Mouse (Mus musculus): ENCODE measurements at regions not wholly inside any gene's neighbourhood (a gene's known extent, or its start where the extent isn't known, plus 50 kb on each side); places are given as distances from the start of the nearest gene placed in this dataset.

DNA sequence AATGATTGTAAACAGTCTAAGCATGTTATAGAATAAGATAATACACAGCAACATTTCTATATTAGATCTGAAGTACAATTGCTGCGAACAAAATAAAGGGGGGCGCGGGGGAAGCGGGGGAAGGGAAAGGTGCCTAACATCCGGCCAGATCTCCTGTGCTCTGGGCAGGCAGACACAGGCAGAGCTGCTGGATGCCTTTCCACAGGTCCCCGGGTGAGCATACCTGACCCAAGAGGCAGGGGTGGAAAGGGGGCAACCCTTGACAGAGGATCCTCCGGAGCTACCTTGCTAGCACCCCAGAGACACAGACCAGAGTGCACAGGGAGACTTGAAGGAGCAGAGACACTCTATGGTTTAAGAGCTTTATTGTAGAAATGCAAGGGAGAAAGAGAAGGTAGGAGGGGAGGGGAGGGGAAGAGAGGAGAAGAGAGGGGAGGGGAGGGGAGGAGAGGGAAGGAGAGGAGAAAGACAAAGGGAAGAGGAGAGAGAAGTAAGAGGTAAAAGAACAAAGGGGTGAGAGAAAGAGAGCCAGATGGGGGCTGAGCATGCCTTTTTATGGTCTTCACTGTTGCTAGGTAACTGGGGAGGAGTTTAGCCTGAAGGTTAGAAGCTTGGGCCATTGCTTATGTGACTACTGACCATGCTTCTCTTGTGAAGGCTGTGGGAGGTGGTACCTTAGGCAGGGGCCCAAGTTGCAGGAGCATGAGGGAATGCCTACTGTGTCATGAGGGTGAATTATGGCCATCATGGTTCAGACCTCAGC, 308.2 kb upstream of the Negr1 start:
- no peak for ATAC-seq (ENCODE audit: low TSS enrichment)

DNA sequence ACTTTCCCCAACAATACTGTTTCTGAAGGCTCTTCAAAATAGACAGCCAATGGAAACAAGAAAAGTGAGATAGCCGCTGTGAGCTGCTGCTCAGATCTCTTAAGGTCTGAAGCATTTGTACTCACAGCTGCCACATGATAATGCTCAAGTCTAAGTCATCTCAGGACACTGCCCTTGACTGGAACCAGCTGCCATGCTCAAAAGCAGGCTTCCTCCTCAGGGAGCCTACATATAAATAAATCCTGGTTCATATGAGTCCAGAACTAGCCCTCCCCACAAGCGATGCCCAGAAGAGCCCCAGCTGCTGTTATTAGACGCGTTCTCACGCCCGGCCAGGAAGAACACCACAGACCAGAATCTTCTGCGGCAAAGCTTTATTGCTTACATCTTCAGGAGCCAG, 304.9 kb upstream of the Negr1 start:
- ATAC-seq (ENCODE audit: low TSS enrichment): 0 out of 2 replicates have a peak, but pooled peaks have one; percentile 31

DNA sequence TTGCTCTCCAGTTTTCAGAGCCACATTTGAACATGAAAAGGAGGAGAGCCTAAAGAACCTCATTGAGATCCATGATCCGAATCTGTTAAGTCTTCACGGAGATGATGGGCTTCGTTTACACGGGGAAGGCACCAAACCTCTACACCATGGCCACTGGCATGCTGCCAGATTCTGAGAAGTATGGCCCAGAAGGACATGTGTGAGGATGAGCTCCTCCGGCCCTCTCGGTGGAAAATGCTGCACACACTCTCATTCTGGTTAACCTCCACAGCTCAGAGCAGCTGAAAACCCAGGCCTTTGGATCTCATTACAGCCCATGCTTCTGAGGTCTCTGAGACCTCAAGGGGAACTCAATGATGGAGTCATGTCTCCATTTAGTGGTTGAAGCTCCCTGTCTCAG, 296.9 kb upstream of the Negr1 start:
- ATAC-seq (ENCODE audit: low TSS enrichment): no peak

DNA sequence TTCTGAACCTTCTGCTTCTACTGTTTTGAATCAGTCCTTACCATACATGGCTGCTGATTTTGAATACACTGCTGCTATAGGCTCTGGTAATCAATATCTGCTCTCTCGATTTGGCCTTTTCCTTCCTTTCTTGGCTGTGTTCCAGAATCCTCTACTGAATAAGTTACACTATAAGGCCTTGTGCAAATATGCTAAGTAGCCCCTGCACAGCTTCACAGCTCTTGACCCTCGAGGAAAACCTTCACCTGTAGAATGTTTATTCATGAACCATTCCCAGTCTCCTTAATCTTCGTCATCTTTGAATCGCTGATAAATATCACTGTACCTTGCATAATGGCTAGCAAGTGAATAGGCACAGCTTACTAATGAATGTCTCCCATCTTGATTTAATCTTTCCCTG, 293.9 kb upstream of the Negr1 start:
- no peak for ATAC-seq (ENCODE audit: low TSS enrichment)

DNA sequence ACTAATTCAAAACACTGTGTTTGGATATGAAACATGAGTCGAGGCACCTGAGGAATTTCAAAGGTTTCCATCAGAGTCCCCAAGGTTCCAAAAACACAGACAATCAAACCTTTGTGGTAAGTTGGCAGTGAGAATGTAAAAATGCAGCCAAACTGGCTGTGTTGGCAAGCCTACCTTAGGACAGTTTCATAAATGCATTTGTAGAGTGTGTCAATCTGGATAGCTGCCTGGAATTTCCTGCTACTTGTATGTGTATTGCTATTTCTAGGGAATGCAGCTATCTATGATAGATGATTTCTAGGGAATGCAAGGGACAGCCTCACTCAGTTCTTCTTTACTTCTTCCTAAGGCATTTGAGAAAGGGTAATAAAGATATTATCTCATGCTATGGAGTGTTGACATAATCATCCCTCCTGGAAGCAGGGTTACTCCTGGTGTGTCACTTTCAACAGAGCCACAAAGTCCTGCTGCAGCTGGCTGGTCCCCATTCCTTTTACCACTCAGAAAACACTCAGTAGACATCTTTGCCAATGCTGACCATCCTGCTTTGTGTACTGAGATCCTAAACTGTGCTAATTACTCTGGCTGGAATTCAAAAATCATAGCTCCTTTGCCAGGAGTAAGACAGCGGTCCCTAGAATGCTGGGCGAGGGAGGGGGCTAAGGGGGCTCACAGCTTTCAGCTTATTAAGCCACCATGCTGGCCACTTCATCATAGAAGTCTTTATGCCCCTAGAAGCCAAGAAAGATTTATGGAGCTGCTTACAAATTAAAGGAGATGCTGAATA, 261.4 kb upstream of the Negr1 start:
- ATAC-seq (ENCODE audit: low TSS enrichment): peak; percentile 90

DNA sequence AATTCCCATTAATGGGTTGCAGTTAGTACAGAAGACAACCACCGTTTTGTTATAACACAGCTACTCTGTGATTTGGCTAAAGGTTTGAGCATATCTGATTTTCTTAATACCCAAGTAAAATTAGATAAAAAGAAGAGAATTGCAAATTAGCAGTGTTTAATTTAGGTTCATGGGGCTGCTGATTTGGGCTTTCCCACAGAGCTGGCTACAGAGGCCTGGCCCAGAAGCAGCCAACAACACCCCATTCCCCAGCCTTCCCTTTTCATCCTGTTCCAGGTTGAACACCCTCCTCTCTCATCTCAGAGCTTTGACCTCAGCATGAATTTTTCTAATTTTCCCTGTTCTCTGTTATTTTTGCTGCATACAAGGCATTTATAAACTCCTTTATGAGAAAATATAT, 260.3 kb upstream of the Negr1 start:
- ATAC-seq (ENCODE audit: low TSS enrichment): no peak

DNA sequence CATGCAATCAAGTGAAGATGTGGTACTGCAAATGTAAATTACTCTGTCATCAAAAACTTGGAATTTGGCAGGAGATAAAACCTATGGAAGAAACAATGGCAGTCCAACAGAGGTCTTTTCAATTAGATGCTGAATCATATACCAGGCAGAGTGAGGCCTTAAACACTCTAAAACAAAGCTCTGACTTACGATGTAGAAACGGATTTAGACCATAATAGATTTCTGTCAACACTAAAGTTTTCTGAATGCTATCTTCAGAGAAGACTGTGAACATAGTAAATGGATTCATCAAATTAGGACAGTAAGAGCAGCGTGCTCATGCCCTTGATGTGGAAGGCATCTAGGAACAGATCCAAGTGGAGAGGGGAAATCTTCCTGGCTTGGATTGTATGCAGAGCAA, 259.8 kb upstream of the Negr1 start:
- no peak for ATAC-seq (ENCODE audit: low TSS enrichment)

DNA sequence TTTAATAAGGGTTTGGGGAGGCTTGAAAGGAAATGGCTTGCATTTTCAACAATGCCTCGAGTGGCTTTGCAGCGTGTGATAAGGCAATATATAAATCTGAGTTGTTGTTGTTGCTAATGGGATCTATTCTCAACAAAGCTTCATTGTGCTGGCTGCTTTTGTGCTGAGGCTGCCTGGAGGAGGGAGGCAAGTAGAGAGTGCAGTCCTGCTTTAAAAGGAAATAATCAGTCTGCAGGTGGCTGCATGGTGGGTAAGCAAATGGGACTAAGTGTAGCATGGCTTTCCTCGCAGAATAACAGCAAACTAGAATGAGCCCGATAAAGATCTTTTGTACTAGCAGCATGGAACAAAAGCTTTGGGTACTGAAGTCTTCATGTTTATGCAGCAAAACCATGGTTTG, 257.4 kb upstream of the Negr1 start:
- no peak for ATAC-seq (ENCODE audit: low TSS enrichment)

DNA sequence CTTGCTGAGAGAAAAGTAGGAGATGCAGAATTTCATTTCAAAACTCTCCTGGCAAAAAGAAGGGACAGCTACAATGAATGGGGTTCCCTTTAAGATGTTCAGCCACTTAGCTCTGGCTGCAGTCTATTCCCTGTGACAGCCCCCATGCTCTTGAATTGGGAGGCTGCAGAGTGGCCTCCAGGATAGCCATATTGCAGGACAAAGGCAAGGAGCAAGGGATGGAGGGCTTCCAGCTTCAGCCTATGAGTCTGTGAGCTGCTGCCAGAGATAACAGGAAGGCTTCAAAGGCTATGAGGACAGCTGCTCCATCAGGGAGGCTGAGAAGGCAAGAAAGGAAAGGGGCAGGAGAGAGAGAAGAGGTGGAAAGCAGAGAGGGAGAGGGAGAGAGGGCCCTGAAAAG, 256.5 kb upstream of the Negr1 start:
- ATAC-seq (ENCODE audit: low TSS enrichment): no peak

DNA sequence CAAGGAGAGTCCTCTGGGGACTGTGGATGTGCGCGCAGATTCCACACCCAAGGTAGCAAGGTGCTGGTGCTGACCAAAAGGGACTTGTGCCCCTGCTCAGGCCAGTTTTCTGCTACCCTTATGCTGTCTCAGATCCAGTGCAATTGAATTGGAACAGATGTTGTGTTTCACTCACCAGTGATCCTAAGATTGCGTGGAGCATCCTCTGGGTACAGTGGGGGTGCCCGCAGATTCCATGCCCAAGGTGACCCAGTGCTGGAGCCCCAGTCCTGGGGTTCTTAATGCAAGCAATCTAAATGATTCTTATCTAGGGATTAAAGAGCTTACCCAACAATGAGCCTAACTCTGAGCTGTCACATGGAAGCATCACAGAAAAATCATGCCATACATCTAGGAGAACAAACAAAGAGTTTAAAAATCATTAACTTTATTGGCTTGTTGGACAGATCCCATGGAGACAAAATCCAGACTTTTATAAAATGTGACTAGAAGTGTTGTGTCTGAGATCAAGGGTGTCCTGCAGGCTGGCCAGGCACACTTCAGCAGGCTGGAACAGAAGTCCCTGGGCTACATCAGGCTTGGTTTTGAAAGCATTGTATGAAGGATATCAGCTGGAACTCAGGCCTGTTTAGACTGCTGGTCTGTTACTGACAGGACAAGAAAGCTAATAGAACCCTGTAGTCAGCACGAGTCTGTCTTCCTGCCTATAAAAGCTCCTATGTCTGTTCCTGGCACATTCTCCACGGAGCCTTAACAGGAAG, 226.4 kb upstream of the Negr1 start:
- ATAC-seq (ENCODE audit: low TSS enrichment): no peak

DNA sequence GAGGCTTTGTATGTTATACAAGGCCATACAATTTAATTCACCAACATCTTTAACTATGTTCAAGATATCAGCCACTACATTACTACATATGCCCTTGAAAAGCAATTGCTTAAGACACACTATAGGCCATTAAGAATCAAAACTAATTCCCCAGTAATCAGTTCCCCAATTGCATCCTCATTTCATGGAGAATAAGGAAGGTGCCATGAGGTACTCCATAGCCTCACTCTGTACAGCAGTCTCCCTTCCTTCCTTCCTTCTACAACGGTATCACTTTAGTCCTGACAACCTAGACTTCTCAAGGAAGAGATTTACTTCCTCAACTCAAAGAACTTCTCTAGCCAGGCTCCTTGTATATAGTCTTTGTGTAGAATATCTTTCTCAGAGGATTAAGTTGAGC, 220.1 kb upstream of the Negr1 start:
- ATAC-seq (ENCODE audit: low TSS enrichment): no peak

DNA sequence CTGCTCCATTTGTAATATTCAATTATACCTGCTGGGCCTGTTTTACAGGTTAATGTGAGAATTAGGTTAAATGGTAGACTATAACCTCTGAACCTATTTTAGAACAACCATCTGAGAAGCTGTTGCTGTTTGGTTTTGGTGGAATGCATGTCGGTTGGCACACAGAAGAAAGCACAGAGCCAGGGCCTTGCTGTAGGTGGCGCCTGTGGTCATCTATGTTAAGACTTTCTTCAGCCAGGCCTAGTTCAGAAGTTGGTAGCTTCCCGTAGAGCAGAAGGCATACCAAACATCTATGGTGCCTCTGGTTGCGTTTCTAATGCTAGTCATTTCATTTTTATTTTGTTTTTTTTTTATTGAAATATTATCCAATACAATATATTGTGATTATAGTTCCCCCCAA, 209.9 kb upstream of the Negr1 start:
- no peak for ATAC-seq (ENCODE audit: low TSS enrichment)

DNA sequence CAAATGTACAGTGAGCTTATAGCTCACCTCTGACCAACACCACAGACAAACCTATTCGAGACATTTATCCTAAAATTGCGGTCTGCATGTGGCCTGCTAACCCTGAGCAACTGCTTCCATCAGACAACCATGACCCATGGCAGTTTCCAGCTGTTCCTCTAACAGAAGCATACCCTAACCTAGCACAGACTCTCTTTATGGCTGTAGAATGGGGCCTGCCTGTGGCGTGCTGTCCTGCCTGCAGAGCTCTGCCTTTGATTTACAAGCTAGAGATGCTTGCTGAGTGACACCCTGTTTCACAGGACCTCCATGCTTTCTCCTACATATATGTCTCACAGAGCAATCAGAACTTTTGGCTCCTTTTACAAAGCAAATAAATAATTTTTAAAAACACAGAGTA, 208.2 kb upstream of the Negr1 start:
- ATAC-seq (ENCODE audit: low TSS enrichment): no peak

DNA sequence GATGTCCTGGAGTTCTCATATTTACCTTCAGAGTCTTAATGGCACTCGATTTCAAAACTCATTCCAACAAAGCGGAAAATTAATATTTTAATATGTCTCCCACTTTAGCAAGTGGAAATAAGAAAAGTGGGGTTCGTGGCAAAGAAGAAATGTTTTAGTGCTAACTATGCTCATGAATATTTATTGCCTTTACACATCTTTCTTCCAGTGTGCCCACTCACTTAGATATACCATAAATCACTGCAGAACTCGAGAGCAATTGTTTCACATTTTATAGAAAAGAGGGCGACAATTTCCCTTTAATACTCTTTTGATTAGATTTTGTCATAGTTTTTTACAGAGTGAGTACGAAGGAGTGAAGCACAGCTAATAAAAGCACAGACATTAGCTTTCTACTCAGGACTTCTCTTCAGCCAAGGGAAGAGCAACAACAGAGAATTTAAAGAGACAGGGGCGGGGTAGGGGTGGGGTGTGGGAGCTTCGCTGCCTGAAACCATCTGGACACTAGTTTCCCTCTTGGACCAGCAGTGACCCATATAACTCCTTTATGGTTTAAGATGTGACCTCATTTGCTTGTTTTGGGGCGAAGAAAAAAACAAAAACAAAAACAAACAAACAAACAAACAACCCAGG, 207.6 kb upstream of the Negr1 start:
- peak; percentile 87 for ATAC-seq (ENCODE audit: low TSS enrichment)

DNA sequence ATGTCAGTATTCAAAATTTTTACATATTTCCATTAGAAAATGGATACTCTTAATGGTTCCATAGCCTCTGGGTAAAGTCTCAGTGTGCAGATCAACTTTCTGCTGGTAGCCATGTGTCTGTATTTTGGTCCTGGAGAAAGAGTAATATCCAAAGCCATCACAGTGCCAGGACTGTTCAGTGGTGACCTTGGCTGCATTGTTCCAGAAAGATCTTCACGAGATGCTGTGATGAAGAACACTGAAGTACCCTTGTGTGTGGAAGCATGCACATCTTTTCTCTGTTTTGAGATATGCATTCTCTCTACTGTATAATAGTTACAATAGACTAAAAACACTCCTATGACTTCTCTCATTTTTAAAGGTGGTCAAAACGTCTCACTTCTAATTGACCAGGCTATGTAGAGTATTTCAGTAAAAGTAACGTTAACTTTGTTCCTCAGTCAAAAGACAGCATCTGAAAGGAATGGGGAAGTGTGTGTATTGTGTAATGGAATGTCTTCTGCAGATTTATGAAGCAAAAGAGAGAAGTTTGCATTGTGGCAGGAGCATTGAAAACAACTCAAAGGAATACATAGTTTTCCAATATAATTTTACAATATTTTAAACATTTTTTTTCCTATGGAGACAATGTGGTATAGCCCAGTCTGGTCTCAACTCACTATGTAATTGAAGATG, 192.8 kb upstream of the Negr1 start:
- no peak for ATAC-seq (ENCODE audit: low TSS enrichment)

DNA sequence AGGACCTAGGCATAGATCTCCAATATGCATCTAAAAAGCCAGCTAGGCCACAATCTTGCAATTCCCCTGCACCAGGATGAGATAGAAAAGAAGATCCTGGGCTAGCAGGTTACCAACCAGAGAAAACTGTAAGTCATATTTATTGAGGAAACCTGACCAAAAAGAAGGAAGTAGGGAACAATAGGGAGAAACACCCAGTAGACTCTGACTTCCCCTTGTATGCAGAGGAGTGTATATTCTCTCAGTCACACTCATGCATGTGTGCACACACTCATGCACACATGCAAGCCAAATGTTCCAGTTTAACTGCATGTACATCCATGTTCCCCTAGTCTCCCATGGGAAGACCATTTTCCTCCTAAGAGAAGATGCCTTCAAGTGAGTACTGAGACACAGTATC, 184.9 kb upstream of the Negr1 start:
- ATAC-seq (ENCODE audit: low TSS enrichment): no peak

DNA sequence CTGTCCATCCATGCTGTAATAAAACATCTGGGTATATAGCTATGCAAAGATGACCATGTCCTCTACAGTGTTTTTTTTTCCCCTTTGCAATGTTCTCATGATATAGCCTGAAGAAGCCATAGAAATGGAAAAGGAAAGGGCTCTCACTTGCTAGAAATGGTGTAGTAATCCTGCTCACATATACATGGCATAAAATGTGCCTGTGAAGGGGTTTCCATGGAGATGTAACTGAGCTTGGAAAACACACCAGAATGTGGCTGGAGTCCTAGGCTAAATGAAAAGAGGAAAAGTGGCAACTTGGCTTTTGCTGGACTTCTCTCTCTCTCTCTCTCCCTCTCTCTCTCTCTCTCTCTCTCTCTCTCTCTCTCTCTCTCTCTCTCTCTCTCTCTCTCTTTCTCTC, 178.7 kb upstream of the Negr1 start:
- 0 out of 2 replicates have a peak, but pooled peaks have one; percentile 57 for ATAC-seq (ENCODE audit: low TSS enrichment)

DNA sequence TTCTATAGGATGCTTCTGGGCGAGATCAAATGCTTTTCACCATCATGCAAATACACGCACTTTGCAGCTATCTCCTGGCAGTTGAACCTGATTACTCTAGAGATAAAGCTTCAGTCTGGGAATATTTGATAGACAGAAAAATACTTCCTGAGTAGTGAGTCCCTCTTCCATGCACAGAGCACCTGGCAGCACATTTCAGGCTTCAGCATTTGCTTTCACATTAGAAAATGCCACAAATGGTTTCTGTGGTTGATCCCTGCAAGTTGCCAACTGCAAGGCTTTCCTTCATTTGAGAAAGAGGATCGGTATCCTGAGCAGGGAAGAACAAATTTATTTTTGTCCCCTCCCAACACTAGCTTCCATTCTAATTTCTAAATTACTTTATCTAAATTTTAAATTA, 155.5 kb upstream of the Negr1 start:
- no peak for ATAC-seq (ENCODE audit: low TSS enrichment)

DNA sequence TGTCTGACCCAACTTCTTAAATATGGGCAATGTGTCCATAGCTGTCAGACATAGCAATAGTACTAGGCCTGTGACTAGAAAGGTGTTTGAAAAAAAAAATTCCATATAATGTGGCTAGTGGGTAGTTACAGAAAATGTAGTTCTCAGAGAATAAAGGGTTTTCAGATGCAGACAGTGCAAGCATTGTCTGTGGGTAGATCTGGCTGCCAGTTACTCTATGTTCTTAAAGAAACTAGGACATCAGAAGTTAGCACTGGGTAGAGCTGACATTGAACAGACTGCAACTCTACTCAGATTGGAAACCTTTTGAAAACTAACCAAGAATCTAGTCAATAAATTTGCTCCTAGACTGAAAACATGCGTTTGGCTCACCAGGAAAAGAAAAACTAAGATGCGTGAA, 154.5 kb upstream of the Negr1 start:
- ATAC-seq (ENCODE audit: low TSS enrichment): peak; percentile 93

DNA sequence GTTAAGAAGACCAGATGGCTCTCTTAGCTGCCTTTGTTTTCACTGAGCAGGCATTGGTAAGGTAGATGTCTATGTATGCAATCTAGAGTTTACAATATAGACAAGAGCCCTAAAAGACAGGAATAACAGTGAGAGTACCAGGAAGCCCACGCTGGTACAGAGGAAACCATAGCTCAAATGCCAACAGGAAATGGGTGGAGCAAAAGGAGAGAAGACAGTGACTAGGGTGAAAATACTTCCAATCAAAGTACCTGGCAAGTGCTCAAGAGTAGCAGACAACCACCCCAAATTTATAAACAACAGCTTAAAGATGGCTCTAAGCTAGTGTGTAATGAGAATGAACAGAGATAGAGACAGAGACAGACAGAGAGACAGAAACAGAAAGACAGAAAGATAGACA, 151.5 kb upstream of the Negr1 start:
- no peak for ATAC-seq (ENCODE audit: low TSS enrichment)

DNA sequence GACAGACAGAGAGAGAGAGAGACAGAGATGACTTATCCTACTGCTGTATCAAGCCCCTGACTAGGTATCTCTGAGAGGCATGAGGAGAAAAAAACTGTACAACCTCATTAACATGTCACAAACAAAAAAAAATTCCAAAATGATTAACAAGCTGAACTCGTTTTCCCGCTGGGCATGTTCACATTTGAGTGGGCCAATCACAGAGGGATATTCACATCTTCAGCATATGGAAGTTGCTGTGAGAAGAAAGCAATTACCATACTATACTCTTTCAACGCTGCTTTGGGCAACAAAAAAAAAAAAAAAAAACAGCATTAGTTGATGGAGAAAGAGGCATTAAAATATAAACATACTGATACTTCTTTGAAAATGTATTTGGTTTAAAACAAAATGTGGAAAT, 148.8 kb upstream of the Negr1 start:
- ATAC-seq (ENCODE audit: low TSS enrichment): no peak
